Comparison of ENCODE assay signal across 8 mouse cellular contexts in the genomic region with DNA sequence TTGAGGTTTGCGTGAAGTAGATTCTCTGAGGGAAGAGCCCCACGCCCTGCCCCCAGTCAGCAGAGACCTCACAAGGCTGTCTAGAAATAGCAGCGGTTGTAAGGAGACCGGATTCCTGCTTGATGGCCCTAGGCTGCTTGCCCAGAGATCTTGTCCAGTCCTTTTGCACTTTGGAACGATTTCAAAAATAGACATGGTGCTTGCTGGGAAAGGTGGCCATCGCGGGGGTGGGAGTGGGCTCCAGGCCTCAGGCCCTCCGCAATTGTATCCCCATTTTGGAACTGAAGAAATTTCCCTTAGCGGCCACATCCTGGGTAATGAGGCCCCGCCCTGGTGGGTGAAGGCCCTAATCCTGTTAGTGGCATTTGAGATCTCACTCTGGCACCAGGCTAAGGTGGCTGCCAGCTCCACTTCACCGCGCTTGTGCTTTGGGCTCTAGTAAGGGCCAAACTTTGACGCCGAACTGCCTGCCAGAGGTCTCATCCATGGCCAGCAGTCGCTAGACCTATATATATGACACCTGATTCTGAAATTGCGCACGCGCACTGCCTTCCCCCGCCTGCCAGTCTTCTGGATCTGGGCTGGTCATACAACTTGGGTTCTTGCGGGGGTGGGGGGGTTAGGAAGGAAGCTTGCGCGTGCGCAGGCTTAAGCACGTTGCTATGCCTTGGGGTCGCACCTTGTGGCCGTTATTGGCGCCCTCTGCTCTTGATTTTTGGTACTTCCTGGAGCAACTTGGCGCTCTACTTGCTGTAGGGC. TPM values are rescaled to one million over a fixed set of nuclear protein-coding genes. Genes with fewer than 3 reads are reported as not detected.
DNase-seq lines count a peak whose midpoint lies in the region; ATAC-seq and TF ChIP-seq lines count a peak whose summit lies in the region.

No protein-coding gene starts in this region.

- TF ChIP-seq CTCF in heart, postnatal 0 days (IDR thresholded peaks at IDR 0.05; ENCODE audit: low read depth): peak; percentile 22; the same call in 1 of the 2 replicates

- H3K9me3 ChIP-seq in ES-E14 (ENCODE audit: control insufficient read depth, insufficient read depth, low read depth, low read length): no peaks in the 10 kb centered on the region
- no peaks in the 10 kb centered on the region for H3K9me3 ChIP-seq in forebrain, embryonic 12.5 days
- H3K9me3 ChIP-seq in heart, postnatal 0 days (replicated peaks; ENCODE audit: control insufficient read depth, low read length): no peaks in the 10 kb centered on the region
- no peaks in the 10 kb centered on the region for H3K9me3 ChIP-seq in neural tube, embryonic 14.5 days (ENCODE audit: control insufficient read depth, low read length)

- peak; percentile 51 for ATAC-seq in forebrain, embryonic 12.5 days (ENCODE audit: low FRiP score)
- peak; percentile 56 for ATAC-seq in heart, postnatal 0 days (ENCODE audit: insufficient read depth, low read depth)
- ATAC-seq in neural tube, embryonic 14.5 days (ENCODE audit: low read depth): peak; percentile 47

- H3K27ac ChIP-seq in ES-E14 (ENCODE audit: insufficient read depth, low read depth, low read length, poor library complexity, severe bottlenecking): peak overlapping the region; percentile 64
- H3K27ac ChIP-seq in forebrain, embryonic 12.5 days: peak overlapping the region; percentile 89
- H3K27ac ChIP-seq in heart, postnatal 0 days (ENCODE audit: low read depth): peak overlapping the region; percentile 94
- H3K27ac ChIP-seq in neural tube, embryonic 14.5 days (ENCODE audit: low read depth, low read length): peak overlapping the region; percentile 71; the same call in 1 of the 2 replicates

- WGBS in forebrain, embryonic 12.5 days: under 1% methylated on average over 28 of the region's 28 CpGs
- under 1% methylated on average over 28 of the region's 28 CpGs for WGBS in heart, postnatal 0 days
- under 1% methylated on average over 28 of the region's 28 CpGs for WGBS in neural tube, embryonic 14.5 days

- in situ Hi-C loops in ES-E14 (cut with MboI; ENCODE audit: low sequenced_read_pairs in 2 of 2, unreplicated experiment in 2 of 2): no loop called here

- H3K4me1 ChIP-seq in ES-E14 (ENCODE audit: control insufficient read depth in 2 of 2, insufficient read depth in 2 of 2, low read length in 2 of 2, poor library complexity in 1 of 2): peaks cover 4 to 12% of the 10 kb centered on the region in 2 experiments; a peak in 3 of 4 replicates
- H3K4me1 ChIP-seq in forebrain, embryonic 12.5 days: peaks cover 18% of the 10 kb centered on the region
- peaks cover 11% of the 10 kb centered on the region for H3K4me1 ChIP-seq in heart, postnatal 0 days (ENCODE audit: control insufficient read depth, insufficient read depth)
- H3K4me1 ChIP-seq in neural tube, embryonic 14.5 days (ENCODE audit: control insufficient read depth, insufficient read depth, low read length): no peaks in the 10 kb centered on the region; the same call in 1 of the 2 replicates

- peak overlapping the region; percentile 90 for H3K9ac ChIP-seq in ES-E14 (ENCODE audit: insufficient read depth, low read depth, low read length, poor library complexity, severe bottlenecking)
- peak overlapping the region; percentile 92 for H3K9ac ChIP-seq in forebrain, embryonic 12.5 days
- H3K9ac ChIP-seq in heart, postnatal 0 days (replicated peaks; ENCODE audit: low read depth, low read length): peak overlapping the region; percentile 78
- peak overlapping the region; percentile 82 for H3K9ac ChIP-seq in neural tube, embryonic 14.5 days (replicated peaks; ENCODE audit: low read depth, low read length)

- H3K36me3 ChIP-seq in ES-E14 (ENCODE audit: control insufficient read depth, insufficient read depth, low read length, poor library complexity, severe bottlenecking): peaks cover 38% of the 10 kb centered on the region
- peaks cover 31% of the 10 kb centered on the region for H3K36me3 ChIP-seq in forebrain, embryonic 12.5 days (replicated peaks)
- H3K36me3 ChIP-seq in heart, postnatal 0 days (replicated peaks; ENCODE audit: control insufficient read depth, insufficient read depth, low read length): peaks cover 43% of the 10 kb centered on the region
- peaks cover 14% of the 10 kb centered on the region for H3K36me3 ChIP-seq in neural tube, embryonic 14.5 days (ENCODE audit: control insufficient read depth, insufficient read depth, low read length)

- TF ChIP-seq EP300 in heart, postnatal 0 days (IDR thresholded peaks at IDR 0.05; ENCODE audit: low read depth): no peak

- peaks cover 3% of the 10 kb centered on the region; the same call in 1 of the 2 replicates for H3K27me3 ChIP-seq in forebrain, embryonic 12.5 days
- no peaks in the 10 kb centered on the region for H3K27me3 ChIP-seq in heart, postnatal 0 days (ENCODE audit: control insufficient read depth, insufficient read depth, low read length)
- H3K27me3 ChIP-seq in neural tube, embryonic 14.5 days (ENCODE audit: control insufficient read depth, insufficient read depth, low read length): no peaks in the 10 kb centered on the region

- H3K4me2 ChIP-seq in forebrain, embryonic 12.5 days: peak overlapping the region; percentile 90
- H3K4me2 ChIP-seq in heart, postnatal 0 days (ENCODE audit: low read depth, low read length): peak overlapping the region; percentile 73
- peak overlapping the region; percentile 90 for H3K4me2 ChIP-seq in neural tube, embryonic 14.5 days (ENCODE audit: low read depth, low read length)

- peak overlapping the region; percentile 74 to 88 for H3K4me3 ChIP-seq in ES-E14 (ENCODE audit: insufficient read depth in 1 of 2, low read depth in 1 of 2, low read length in 2 of 2, poor library complexity in 1 of 2, severe bottlenecking in 1 of 2)
- H3K4me3 ChIP-seq in forebrain, embryonic 12.5 days (replicated peaks): peak overlapping the region; percentile 79
- H3K4me3 ChIP-seq in heart, postnatal 0 days (ENCODE audit: low read depth, low read length): peak overlapping the region; percentile 76
- peak overlapping the region; percentile 72 for H3K4me3 ChIP-seq in neural tube, embryonic 14.5 days (ENCODE audit: low read depth, low read length)

- peak; percentile 59 for DNase-seq in ES-E14 (ENCODE audit: low read depth, low spot score)
- DNase-seq in c-Kit-positive CD71-positive TER-119-negative erythroid progenitor cells, embryonic 14.5 days (ENCODE audit: low read depth): peak; percentile 62
- peak; percentile 84 for DNase-seq in heart, postnatal 0 days (ENCODE audit: low spot score)
- peak; percentile 59 to 82 for DNase-seq in kidney, postnatal 25 days
- DNase-seq in lung, adult 18-20 months: peak; percentile 54 to 56
- peak; percentile 60 for DNase-seq in testis, postnatal 10 days (ENCODE audit: low spot score)

TF ChIP-seq in ES-E14, 5 proteins besides CTCF, POLR2A, EP300 and RAD21:
- no peak for TF ChIP-seq ZC3H11A (IDR thresholded peaks at IDR 0.05; ENCODE audit: borderline replicate concordance, low read depth, low read length)
- TF ChIP-seq MAFK (IDR thresholded peaks at IDR 0.05; ENCODE audit: insufficient read depth, low read depth, low read length): no peak
- TF ChIP-seq HCFC1 (IDR thresholded peaks at IDR 0.05; ENCODE audit: borderline replicate concordance, insufficient read depth, low read length): no peak
- TF ChIP-seq CHD2 (IDR thresholded peaks at IDR 0.05; ENCODE audit: low read depth, low read length): no peak
- TF ChIP-seq ZNF384 (IDR thresholded peaks at IDR 0.05; ENCODE audit: low read depth, low read length): no peak

RNA-seq across cellular contexts. Expression of a gene that starts 5.4 kb away (rescaled TPM):
- 621 and 827 TPM in 2 replicates for total RNA-seq in ES-E14 (2012; rRNA removed)
- polyA plus RNA-seq in forebrain, embryonic 12.5 days (2016; fragmentation: Nextera tagmentation; extraction: Ambion mirVana): 1,021 and 1,078 TPM in 2 replicates
- 1,604 and 1,792 TPM in 2 replicates for total RNA-seq in heart, postnatal 0 days (2014; rRNA removed; ENCODE audit: low replicate concordance)
- 1,609 and 1,727 TPM in 2 replicates for polyA plus RNA-seq in heart, postnatal 0 days (2015; fragmentation: Nextera tagmentation; extraction: Ambion mirVana)
- polyA plus RNA-seq in neural tube, embryonic 14.5 days (2014; fragmentation: Nextera tagmentation; extraction: Ambion mirVana): 427 and 481 TPM in 2 replicates

RNA-seq across cellular contexts. Expression of a gene that starts 14.3 kb away (rescaled TPM):
- 3.4 and 3.9 TPM in 2 replicates for total RNA-seq in ES-E14 (2012; rRNA removed)
- polyA plus RNA-seq in forebrain, embryonic 12.5 days (2016; fragmentation: Nextera tagmentation; extraction: Ambion mirVana): not detected in 2 replicates
- not detected in 2 replicates for total RNA-seq in heart, postnatal 0 days (2014; rRNA removed; ENCODE audit: low replicate concordance)
- polyA plus RNA-seq in heart, postnatal 0 days (2015; fragmentation: Nextera tagmentation; extraction: Ambion mirVana): not detected in 2 replicates
- polyA plus RNA-seq in neural tube, embryonic 14.5 days (2014; fragmentation: Nextera tagmentation; extraction: Ambion mirVana): 0.19 TPM in 1 of 2 replicates, not detected in the other

RNA-seq across cellular contexts. Expression of a gene that starts 50.8 kb away (rescaled TPM):
- 57.5 and 71.7 TPM in 2 replicates for total RNA-seq in ES-E14 (2012; rRNA removed)
- polyA plus RNA-seq in forebrain, embryonic 12.5 days (2016; fragmentation: Nextera tagmentation; extraction: Ambion mirVana): 52.6 and 55.4 TPM in 2 replicates
- total RNA-seq in heart, postnatal 0 days (2014; rRNA removed; ENCODE audit: low replicate concordance): 29.0 and 40.4 TPM in 2 replicates
- polyA plus RNA-seq in heart, postnatal 0 days (2015; fragmentation: Nextera tagmentation; extraction: Ambion mirVana): 22.8 and 24.0 TPM in 2 replicates
- polyA plus RNA-seq in neural tube, embryonic 14.5 days (2014; fragmentation: Nextera tagmentation; extraction: Ambion mirVana): 40.5 and 44.9 TPM in 2 replicates

RNA-seq across cellular contexts. Expression of a gene that starts 50.8 kb away (rescaled TPM):
- 17.4 and 18.0 TPM in 2 replicates for total RNA-seq in ES-E14 (2012; rRNA removed)
- polyA plus RNA-seq in forebrain, embryonic 12.5 days (2016; fragmentation: Nextera tagmentation; extraction: Ambion mirVana): 23.9 and 25.3 TPM in 2 replicates
- 7.9 and 23.9 TPM in 2 replicates for total RNA-seq in heart, postnatal 0 days (2014; rRNA removed; ENCODE audit: low replicate concordance)
- polyA plus RNA-seq in heart, postnatal 0 days (2015; fragmentation: Nextera tagmentation; extraction: Ambion mirVana): 5.6 and 6.3 TPM in 2 replicates
- 14.0 and 14.8 TPM in 2 replicates for polyA plus RNA-seq in neural tube, embryonic 14.5 days (2014; fragmentation: Nextera tagmentation; extraction: Ambion mirVana)

Comparison
In these comparisons a context has a peak if more than half of its experiments do, and no peak if none do; other contexts are left out.
1. Peak in every context shown above with its lines: DNase-seq, ATAC-seq, H3K4me3 ChIP-seq and H3K27ac ChIP-seq.